In the genomic region with DNA sequence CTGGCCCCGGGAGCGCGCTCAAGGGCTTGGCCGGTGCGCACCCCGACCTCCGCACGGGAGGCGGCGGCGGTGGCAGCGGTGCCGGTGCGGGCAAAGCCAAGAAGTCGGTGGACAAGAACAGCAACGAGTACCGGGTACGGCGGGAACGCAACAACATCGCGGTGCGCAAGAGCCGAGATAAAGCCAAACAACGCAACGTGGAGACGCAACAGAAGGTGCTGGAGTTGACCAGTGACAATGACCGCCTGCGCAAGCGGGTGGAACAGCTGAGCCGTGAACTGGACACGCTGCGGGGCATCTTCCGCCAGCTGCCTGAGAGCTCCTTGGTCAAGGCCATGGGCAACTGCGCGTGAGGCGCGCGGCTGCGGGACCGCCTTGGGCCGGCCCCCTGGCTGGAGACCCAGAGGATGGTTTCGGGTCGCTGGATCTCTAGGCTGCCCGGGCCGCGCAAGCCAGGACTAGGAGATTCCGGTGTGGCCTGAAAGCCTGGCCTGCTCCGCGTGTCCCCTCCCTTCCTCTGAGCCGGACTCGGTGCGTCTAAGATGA, we compare ENCODE assay signal across 8 mouse cellular contexts. TPM values are rescaled to one million over a fixed set of nuclear protein-coding genes. Genes with fewer than 3 reads are reported as not detected.
A peak's percentile ranks its signal among the peaks of the same experiment; 100 is the strongest.
DNase-seq lines count a peak whose midpoint lies in the region; ATAC-seq and TF ChIP-seq lines count a peak whose summit lies in the region.

No protein-coding gene starts in this region.

- peak overlapping the region; percentile 85 for H3K4me2 ChIP-seq in intestine, embryonic 14.5 days (ENCODE audit: low read length)
- peak overlapping the region; percentile 42 for H3K4me2 ChIP-seq in liver, embryonic 14.5 days (ENCODE audit: low read depth)
- H3K4me2 ChIP-seq in stomach, embryonic 15.5 days, result peak overlapping the region; percentile 98

- peaks cover 16% of the 10 kb centered on the region for H3K4me1 ChIP-seq in liver, adult 2 months (ENCODE audit: control insufficient read depth, insufficient read depth, low read length)
- H3K4me1 ChIP-seq in cerebellum, adult 2 months (ENCODE audit: control insufficient read depth, insufficient read depth, low read length), result no peaks in the 10 kb centered on the region
- peaks cover 7% of the 10 kb centered on the region; the same call in 1 of the 2 replicates for H3K4me1 ChIP-seq in intestine, embryonic 14.5 days (replicated peaks; ENCODE audit: control insufficient read depth, insufficient read depth, low read length)
- peaks cover 0 to 5% of the 10 kb centered on the region in 2 experiments; a peak in 1 of 4 replicates for H3K4me1 ChIP-seq in liver, embryonic 14.5 days (replicated peaks; ENCODE audit: control insufficient read depth in 2 of 2, insufficient read depth in 2 of 2, low read length in 1 of 2)
- peaks cover 36% of the 10 kb centered on the region for H3K4me1 ChIP-seq in stomach, embryonic 15.5 days

- TF ChIP-seq POLR2A in liver, adult 2 months (IDR thresholded peaks at IDR 0.05; ENCODE audit: extremely low read depth, insufficient read depth, low read length), result 0 out of 2 replicates have a peak, but pooled peaks have one; percentile 12
- no peak for TF ChIP-seq POLR2A in cerebellum, adult 2 months (IDR thresholded peaks at IDR 0.05; ENCODE audit: borderline replicate concordance, insufficient read depth, low read length)

- no peak for DNase-seq in liver, adult 2 months (ENCODE audit: extremely low read depth, low read depth, low spot score)
- no peak for DNase-seq in liver
- peak; percentile 60 to 63 for DNase-seq in cerebellum, adult 2 months
- peak; percentile 64 for DNase-seq in gastrocnemius, adult 2 months
- no peak for DNase-seq in intestine, embryonic 14.5 days (ENCODE audit: low spot score)
- DNase-seq in liver, embryonic 14.5 days (ENCODE audit: low read depth in 3 of 3, low spot score in 3 of 3), result no peak
- DNase-seq in ovary, postnatal 14 days (ENCODE audit: low spot score), result no peak

- H3K4me3 ChIP-seq in liver, adult 2 months (ENCODE audit: insufficient read depth, low read depth, low read length), result peak overlapping the region; percentile 79
- peak overlapping the region; percentile 51 for H3K4me3 ChIP-seq in cerebellum, adult 2 months (replicated peaks; ENCODE audit: insufficient read depth, low read depth, low read length)
- H3K4me3 ChIP-seq in gastrocnemius, adult 2 months, result peak overlapping the region; percentile 95
- peak overlapping the region; percentile 57 for H3K4me3 ChIP-seq in intestine, embryonic 14.5 days (ENCODE audit: low read depth, low read length)
- peak overlapping the region; percentile 60 to 66 for H3K4me3 ChIP-seq in liver, embryonic 14.5 days (ENCODE audit: insufficient read depth in 1 of 2, low read depth in 2 of 2, low read length in 2 of 2)
- H3K4me3 ChIP-seq in stomach, embryonic 15.5 days (replicated peaks), result peak overlapping the region; percentile 63

- H3K27me3 ChIP-seq in liver, adult 2 months (ENCODE audit: control insufficient read depth, insufficient read depth, low read length), result no peaks in the 10 kb centered on the region
- H3K27me3 ChIP-seq in cerebellum, adult 2 months (ENCODE audit: control insufficient read depth, insufficient read depth, low read length), result no peaks in the 10 kb centered on the region; the same call in 1 of the 2 replicates
- peaks cover 66% of the 10 kb centered on the region for H3K27me3 ChIP-seq in intestine, embryonic 14.5 days (replicated peaks; ENCODE audit: control insufficient read depth, insufficient read depth, low read length)
- H3K27me3 ChIP-seq in liver, embryonic 14.5 days (ENCODE audit: control insufficient read depth, insufficient read depth, low read length), result peaks cover 46% of the 10 kb centered on the region
- peaks cover 33% of the 10 kb centered on the region for H3K27me3 ChIP-seq in stomach, embryonic 15.5 days (replicated peaks)

- no peaks in the 10 kb centered on the region for H3K9me3 ChIP-seq in intestine, embryonic 14.5 days (ENCODE audit: control insufficient read depth, low read length)
- H3K9me3 ChIP-seq in liver, embryonic 14.5 days (ENCODE audit: control insufficient read depth, low read length), result no peaks in the 10 kb centered on the region
- no peaks in the 10 kb centered on the region for H3K9me3 ChIP-seq in stomach, embryonic 15.5 days

- ATAC-seq in intestine, embryonic 14.5 days (replicated peaks; ENCODE audit: low FRiP score, low TSS enrichment, low read depth), result no peak
- no peak for ATAC-seq in liver, embryonic 14.5 days (ENCODE audit: insufficient read depth)
- ATAC-seq in stomach, embryonic 15.5 days (ENCODE audit: insufficient read depth, low FRiP score, low read depth), result no peak

- peaks cover 23% of the 10 kb centered on the region for H3K79me2 ChIP-seq in liver, adult 2 months (ENCODE audit: control insufficient read depth, insufficient read depth, low read length)

- TF ChIP-seq CTCF in liver, adult 2 months (IDR thresholded peaks at IDR 0.05; ENCODE audit: low read depth, low read length), result no peak
- TF ChIP-seq CTCF in cerebellum, adult 2 months (IDR thresholded peaks at IDR 0.05; ENCODE audit: borderline replicate concordance, insufficient read depth, low read depth, low read length), result peak; percentile 38; the same call in 1 of the 2 replicates
- TF ChIP-seq CTCF in gastrocnemius, adult 2 months (IDR thresholded peaks at IDR 0.05), result no peak
- TF ChIP-seq CTCF in liver, embryonic 14.5 days (IDR thresholded peaks at IDR 0.05; ENCODE audit: low read depth), result no peak

- no peak for TF ChIP-seq EP300 in liver, embryonic 14.5 days (IDR thresholded peaks at IDR 0.05; ENCODE audit: low read depth)

- H3K36me3 ChIP-seq in liver, adult 2 months (ENCODE audit: control insufficient read depth, insufficient read depth, low read length), result peaks cover 12% of the 10 kb centered on the region
- no peaks in the 10 kb centered on the region for H3K36me3 ChIP-seq in intestine, embryonic 14.5 days (ENCODE audit: control insufficient read depth, insufficient read depth, low read length)
- H3K36me3 ChIP-seq in liver, embryonic 14.5 days (replicated peaks; ENCODE audit: control insufficient read depth, insufficient read depth, low read depth), result no peaks in the 10 kb centered on the region
- H3K36me3 ChIP-seq in stomach, embryonic 15.5 days, result no peaks in the 10 kb centered on the region

- H3K27ac ChIP-seq in liver, adult 2 months (replicated peaks; ENCODE audit: insufficient read depth, low read depth, low read length), result peak overlapping the region; percentile 94
- H3K27ac ChIP-seq in cerebellum, adult 2 months (ENCODE audit: insufficient read depth, low read length), result no peak overlapping the region
- peak overlapping the region; percentile 93 for H3K27ac ChIP-seq in gastrocnemius, adult 2 months
- H3K27ac ChIP-seq in intestine, embryonic 14.5 days (ENCODE audit: low read depth), result no peak overlapping the region
- no peak overlapping the region for H3K27ac ChIP-seq in liver, embryonic 14.5 days
- no peak overlapping the region for H3K27ac ChIP-seq in stomach, embryonic 15.5 days

- intact Hi-C loops in gastrocnemius, adult 2 months (cut with DNase I), result no loop called here

- WGBS in liver, adult 2 months, result under 1% methylated on average over 53 of the region's 53 CpGs
- under 1% methylated on average over 53 of the region's 53 CpGs for WGBS in cerebellum, adult 2 months
- under 1% methylated on average over 51 of the region's 53 CpGs for WGBS in intestine, embryonic 14.5 days
- WGBS in liver, embryonic 14.5 days (ENCODE audit: insufficient replicate concordance), result under 1% methylated on average over 53 of the region's 53 CpGs
- WGBS in stomach, embryonic 15.5 days, result 2% methylated on average over 53 of the region's 53 CpGs

- peak overlapping the region; percentile 99 for H3K9ac ChIP-seq in liver, adult 2 months (ENCODE audit: low read depth, low read length)
- peak overlapping the region; percentile 66 for H3K9ac ChIP-seq in intestine, embryonic 14.5 days (ENCODE audit: low read length)
- peak overlapping the region; percentile 2 for H3K9ac ChIP-seq in liver, embryonic 14.5 days (replicated peaks)
- H3K9ac ChIP-seq in stomach, embryonic 15.5 days, result peak overlapping the region; percentile 38

RNA-seq across cellular contexts. Expression of gene Cebpa, which starts 1.1 kb away (rescaled TPM):
- 177 and 199 TPM in 2 replicates for total RNA-seq in liver, adult 2 months (2014; rRNA removed)
- 349 and 390 TPM in 2 replicates for polyA plus RNA-seq in liver, adult 2 months (2012; rRNA removed)
- polyA plus RNA-seq in cerebellum, adult 2 months (2012; rRNA removed), result 4.8 and 5.0 TPM in 2 replicates
- total RNA-seq in gastrocnemius, adult 2 months (2021), result 1 to 10 TPM; 3.0 to 4.2 TPM
- 7.6 and 8.3 TPM in 2 replicates for polyA plus RNA-seq in intestine, embryonic 14.5 days (2014; fragmentation: Nextera tagmentation; extraction: Ambion mirVana)
- polyA plus RNA-seq in liver, embryonic 14.5 days (2012; rRNA removed), result 15.0 and 18.2 TPM in 2 replicates
- 6.5 and 7.1 TPM in 2 replicates for polyA plus RNA-seq in liver, embryonic 14.5 days (2014; fragmentation: Nextera tagmentation; extraction: Ambion mirVana)
- polyA plus RNA-seq in stomach, embryonic 15.5 days (2015; fragmentation: Nextera tagmentation; extraction: Ambion mirVana), result 6.6 and 7.0 TPM in 2 replicates

Comparison
In these comparisons a context has a peak if more than half of its experiments do, and no peak if none do; other contexts are left out.
1. H3K27ac ChIP-seq: peak in liver, adult 2 months (single experiment) and gastrocnemius, adult 2 months (single experiment); none in cerebellum, adult 2 months (single experiment), intestine, embryonic 14.5 days (single experiment), liver, embryonic 14.5 days (single experiment) and stomach, embryonic 15.5 days (single experiment).
2. RNA of gene Cebpa, which starts 1.1 kb away (polyA plus RNA-seq): 349 to 390 TPM in liver, adult 2 months; 6.5 to 18.2 TPM in liver, embryonic 14.5 days, 7.6 to 8.3 TPM in intestine, embryonic 14.5 days, 6.6 to 7.0 TPM in stomach, embryonic 15.5 days and 4.8 to 5.0 TPM in cerebellum, adult 2 months; every median in the first group is over 10 times any median in the second.
3. DNase-seq: peak in cerebellum, adult 2 months (2 of 2) and gastrocnemius, adult 2 months (single experiment); none in liver, adult 2 months (single experiment), liver (single experiment), intestine, embryonic 14.5 days (single experiment), liver, embryonic 14.5 days (0 of 3) and ovary, postnatal 14 days (single experiment).
4. H3K9ac ChIP-seq: peak in every context shown above with its lines; median percentile 99 in liver, adult 2 months; 66 in intestine, embryonic 14.5 days; 38 in stomach, embryonic 15.5 days; 2 in liver, embryonic 14.5 days.
5. H3K4me2 ChIP-seq: peak in every context shown above with its lines; median percentile 98 in stomach, embryonic 15.5 days; 85 in intestine, embryonic 14.5 days; 42 in liver, embryonic 14.5 days.
6. Peak in every context shown above with its lines, with median percentiles within 50 percentile points of each other: H3K4me3 ChIP-seq.